Mouse (Mus musculus) stomach, embryonic 16.5 days (tissue): ENCODE measurements around the gene Olfr644. TPM values are rescaled to one million over a fixed set of nuclear protein-coding genes. Genes with fewer than 3 reads are reported as not detected.

Experiments used
- ATAC-seq: fragments of 200-750 bp; cut with Nextera tagmentation; 2 replicates; pipeline ENCODE4 v1.8.0; 2017; ENCODE audit warnings: moderate number of reproducible peaks, moderate TSS enrichment; ENCODE audit not compliant: insufficient read depth, low FRiP score
- H3K27ac ChIP-seq: fragments of 300-500 bp; sonication (generic); 2 replicates; pipeline ENCODE4 v1.5.1; 2014; ENCODE audit warnings: low read length
- H3K27me3 ChIP-seq: fragments of 300-500 bp; sonication (generic); 2 replicates; pipeline ENCODE4 v1.6.1; 2014; ENCODE audit warnings: low read length, control low read depth, mixed read lengths; ENCODE audit not compliant: control insufficient read depth, insufficient read depth
- H3K36me3 ChIP-seq: fragments of 300-500 bp; sonication (generic); 2 replicates; pipeline ENCODE4 v1.6.1; 2014; ENCODE audit warnings: low read length; ENCODE audit not compliant: control insufficient read depth, insufficient read depth
- H3K4me1 ChIP-seq: fragments of 300-500 bp; sonication (generic); 2 replicates; pipeline ENCODE4 v1.6.1; 2014; ENCODE audit warnings: low read length, control low read depth, mixed read lengths; ENCODE audit not compliant: control insufficient read depth, insufficient read depth
- H3K4me2 ChIP-seq: fragments of 300-500 bp; sonication (generic); 2 replicates; pipeline ENCODE4 v1.6.1; 2014; ENCODE audit warnings: low read depth, low read length, mixed read lengths
- H3K4me3 ChIP-seq: fragments of 300-500 bp; sonication (generic); replicated peaks from 2 replicates; pipeline ENCODE4 v1.5.1; 2014; ENCODE audit warnings: mild to moderate bottlenecking, low read length
- H3K9ac ChIP-seq: fragments of 300-500 bp; sonication (generic); 2 replicates; pipeline ENCODE4 v1.6.1; 2014; ENCODE audit warnings: low read length
- H3K9me3 ChIP-seq: fragments of 300-500 bp; sonication (generic); replicated peaks from 2 replicates; pipeline ENCODE4 v1.6.1; 2016; ENCODE audit warnings: low read length, control low read depth; ENCODE audit not compliant: control insufficient read depth
- WGBS: fragments of 180-500 bp; shearing (Covaris S2); extraction: QIAGEN DNeasy Blood & Tissue Kit; methylation state at CpG from one replicate; pipeline ENCODE4 v1.1.7; 2014; 5-methylcytosine and 5-hydroxymethylcytosine counted together
- polyA plus RNA-seq: library from polyadenylated mRNA; unstranded; fragments of >200 nt; fragmentation: Nextera tagmentation; extraction: Ambion mirVana; gene quantifications from 2 replicates; pipeline ENCODE4 v1.2.1, GENCODE M21; 2015

Gene Olfr644
- not detected in 2 replicates for polyA plus RNA-seq

DNA sequence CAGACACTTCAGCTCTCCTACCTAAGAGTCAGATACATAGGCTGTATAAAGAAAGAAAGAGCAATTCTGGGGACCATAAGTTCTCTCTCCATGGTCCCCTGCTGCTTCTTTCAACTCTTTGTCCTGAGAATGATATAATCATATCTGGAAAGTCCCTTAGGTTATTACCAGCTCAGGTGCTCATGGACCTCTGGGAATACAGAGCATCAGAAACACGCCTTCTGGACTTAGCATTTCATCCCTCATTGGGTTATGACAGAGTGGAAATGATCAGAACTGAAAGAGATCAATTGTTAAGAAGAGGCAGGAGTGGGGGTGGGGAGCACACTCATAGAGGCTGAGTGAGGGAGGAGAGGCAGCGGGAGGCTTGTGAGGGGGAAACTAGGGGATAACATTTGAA is at the start of gene Olfr644:
Gene Olfr644 (minus strand): TSS at position 101 of the 400 bp plus-strand sequence.
- no peak for ATAC-seq
- Histone ChIP-seq H3K4me2 (no peak within 1 kb of the TSS), H3K36me3 (no peaks in the 10 kb centered on the region), H3K27ac (no peak within 1 kb of the TSS), H3K9ac (no peak within 1 kb of the TSS), H3K27me3 (no peaks in the 10 kb centered on the region), H3K4me1 (no peaks in the 10 kb centered on the region), H3K9me3 (no peaks in the 10 kb centered on the region), H3K4me3 (no peak within 1 kb of the TSS)
- WGBS = 65% methylated on average over 2 of the region's 2 CpGs

- Histone ChIP-seq H3K9me3 (no peaks in the 10 kb centered on the region), H3K27me3 (no peaks in the 10 kb centered on the region), H3K4me2 (no peak within 1 kb of the TSS), H3K4me3 (no peak within 1 kb of the TSS), H3K36me3 (no peaks in the 10 kb centered on the region), H3K9ac (no peak within 1 kb of the TSS), H3K4me1 (no peaks in the 10 kb centered on the region), H3K27ac (no peak within 1 kb of the TSS)
- ATAC-seq = no peak
Observed at GRCm38 (mm10) chr7:104104757-104104972, 33.0 kb upstream of the Olfr644 start, which contains the start of gene Olfr646. Olfr646 (plus strand) TSS chr7:104104873.

- 54% methylated on average over 4 of the region's 4 CpGs for WGBS
Observed at GRCm38 (mm10) chr7:104103913-104104756, 32.5 kb upstream of the Olfr644 start.

DNA sequence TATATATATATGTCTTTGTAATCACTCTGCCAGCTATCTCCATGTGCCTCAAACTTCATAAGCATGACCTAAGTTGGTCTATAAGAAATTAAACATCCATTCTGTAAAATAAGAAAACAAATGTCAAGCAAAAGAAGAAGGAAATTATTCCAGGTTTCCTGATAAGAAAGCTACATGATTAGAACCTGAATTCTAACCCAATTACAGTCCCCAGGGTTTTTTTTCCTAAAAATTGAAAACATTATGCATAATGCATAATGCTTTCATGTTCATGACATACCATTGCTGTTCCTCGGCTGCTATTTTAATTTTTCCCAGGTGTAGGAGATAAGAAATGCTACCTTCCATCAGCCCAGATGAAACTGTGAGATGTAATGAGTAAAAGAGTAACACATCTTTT is 13.7 kb upstream of the Olfr644 start, which contains the start of gene Olfr645:
Gene Olfr645 (minus strand): TSS at position 101 of the 400 bp plus-strand sequence.
- ATAC-seq = no peak
- Histone ChIP-seq H3K27me3 (no peaks in the 10 kb centered on the region), H3K4me1 (no peaks in the 10 kb centered on the region), H3K9me3 (no peaks in the 10 kb centered on the region), H3K36me3 (no peaks in the 10 kb centered on the region), H3K4me3 (no peak within 1 kb of the TSS), H3K27ac (no peak within 1 kb of the TSS), H3K4me2 (no peak within 1 kb of the TSS), H3K9ac (no peak within 1 kb of the TSS)
- WGBS = 64% methylated on average over 1 of the region's 1 CpGs

More at GRCm38 (mm10) chr7:104103913-104104756, 32.5 kb upstream of the Olfr644 start:
- ATAC-seq = no peak
- Histone ChIP-seq H3K4me1 (no peaks in the 10 kb centered on the region), H3K9me3 (no peaks in the 10 kb centered on the region), H3K27me3 (no peaks in the 10 kb centered on the region), H3K4me2 (no peak overlapping the region), H3K27ac (no peak overlapping the region), H3K4me3 (no peak overlapping the region), H3K9ac (no peak overlapping the region), H3K36me3 (no peaks in the 10 kb centered on the region)

GRCm38 (mm10) chr7:104061345-104061744 is 10.3 kb downstream of the Olfr644 start, which contains the start of gene 4930516K23Rik:
4930516K23Rik (minus strand) TSS chr7:104061445.
- Histone ChIP-seq H3K4me2 (no peak within 1 kb of the TSS), H3K4me3 (no peak within 1 kb of the TSS), H3K9me3 (no peaks in the 10 kb centered on the region), H3K27me3 (no peaks in the 10 kb centered on the region), H3K36me3 (no peaks in the 10 kb centered on the region), H3K4me1 (no peaks in the 10 kb centered on the region), H3K9ac (no peak within 1 kb of the TSS), H3K27ac (no peak within 1 kb of the TSS)
- WGBS = 46% methylated on average over 2 of the region's 2 CpGs
- ATAC-seq = no peak

DNA sequence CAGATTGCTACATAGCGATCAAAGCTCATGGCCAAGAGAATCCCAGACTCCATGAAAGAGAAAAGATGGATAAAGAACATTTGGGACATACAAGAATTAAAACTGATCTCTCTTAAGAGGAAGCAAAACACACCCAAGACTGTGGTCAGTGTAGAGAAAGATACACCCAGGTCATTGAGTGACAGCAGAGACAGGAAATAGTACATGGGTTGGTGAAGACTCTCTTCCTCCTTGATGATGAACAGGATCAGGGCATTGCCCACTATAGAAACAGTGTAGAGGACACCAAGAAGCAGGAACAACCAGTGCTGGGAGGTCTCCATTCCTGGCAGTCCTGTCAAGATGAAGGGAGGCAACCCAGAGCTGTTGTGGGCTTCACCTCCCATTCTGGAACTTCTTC is 12.5 kb downstream of the Olfr644 start:
- H3K27me3 ChIP-seq = no peaks in the 10 kb centered on the region
- no peaks in the 10 kb centered on the region for H3K36me3 ChIP-seq
- H3K27ac ChIP-seq = no peak overlapping the region
- ATAC-seq = no peak
- no peak overlapping the region for H3K4me3 ChIP-seq
- no peak overlapping the region for H3K4me2 ChIP-seq
- no peaks in the 10 kb centered on the region for H3K9me3 ChIP-seq
- H3K4me1 ChIP-seq = no peaks in the 10 kb centered on the region
- H3K9ac ChIP-seq = no peak overlapping the region
- WGBS = 76% methylated on average over 1 of the region's 1 CpGs

GRCm38 (mm10) chr7:104052566-104052965 is 19.1 kb downstream of the Olfr644 start, which contains the start of gene Olfr642:
Olfr642 (minus strand) TSS chr7:104052666.
- ATAC-seq = no peak
- 65% methylated on average over 1 of the region's 1 CpGs for WGBS

GRCm38 (mm10) chr7:104050745-104051144 is 20.9 kb downstream of the Olfr644 start:
- Histone ChIP-seq H3K4me3 (no peak overlapping the region), H3K9ac (no peak overlapping the region), H3K4me2 (no peak overlapping the region), H3K9me3 (no peaks in the 10 kb centered on the region), H3K36me3 (no peaks in the 10 kb centered on the region), H3K27me3 (no peaks in the 10 kb centered on the region), H3K4me1 (no peaks in the 10 kb centered on the region), H3K27ac (no peak overlapping the region)
- ATAC-seq = no peak
- 86% methylated on average over 4 of the region's 4 CpGs for WGBS

More at GRCm38 (mm10) chr7:104052566-104052965, 19.1 kb downstream of the Olfr644 start, which contains the start of gene Olfr642:
- Histone ChIP-seq H3K4me1 (no peaks in the 10 kb centered on the region), H3K36me3 (no peaks in the 10 kb centered on the region), H3K27me3 (no peaks in the 10 kb centered on the region), H3K9me3 (no peaks in the 10 kb centered on the region), H3K4me3 (no peak within 1 kb of the TSS), H3K9ac (no peak within 1 kb of the TSS), H3K4me2 (no peak within 1 kb of the TSS), H3K27ac (no peak within 1 kb of the TSS)

DNA sequence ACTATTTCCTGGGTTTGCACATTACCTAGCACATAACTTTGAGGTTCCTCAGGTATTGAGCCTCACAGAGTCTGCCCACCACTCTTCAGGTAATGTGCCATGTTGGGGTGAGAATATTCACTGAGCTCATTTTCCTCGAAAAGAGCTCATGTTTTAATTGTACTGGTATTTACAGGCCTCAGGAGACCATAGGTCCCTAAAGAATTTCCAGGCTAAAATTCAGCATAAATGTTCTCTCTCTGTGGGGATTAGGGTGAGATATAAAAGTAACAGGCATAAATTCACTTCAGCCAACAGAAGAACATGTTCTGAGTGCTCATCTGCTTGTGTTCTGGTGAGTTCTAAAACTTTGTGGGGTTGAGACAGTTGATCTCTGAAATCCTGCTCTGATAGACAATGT is 36.5 kb downstream of the Olfr644 start, which contains the start of gene Olfr641:
Gene Olfr641 (plus strand): TSS at position 301 of the 400 bp plus-strand sequence.
- Histone ChIP-seq H3K4me1 (no peaks in the 10 kb centered on the region), H3K9me3 (no peaks in the 10 kb centered on the region), H3K9ac (no peak within 1 kb of the TSS), H3K36me3 (no peaks in the 10 kb centered on the region), H3K4me3 (no peak within 1 kb of the TSS), H3K27ac (no peak within 1 kb of the TSS), H3K4me2 (no peak within 1 kb of the TSS), H3K27me3 (no peaks in the 10 kb centered on the region)
- WGBS = 67% methylated on average over 1 of the region's 1 CpGs
- no peak for ATAC-seq
